Mouse (Mus musculus): Measurements from ENCODE around the gene Zfp366. TPM values are rescaled to one million over a fixed set of nuclear protein-coding genes. Genes with fewer than 3 reads are reported as not detected.

Zfp366 gene
- polyA plus RNA-seq, 1 experiment from 2014 or later, result 0.36 TPM

GRCm38 (mm10) chr13:99187456-99187855 is 2.8 kb downstream of the Zfp366 start:
- Histone ChIP-seq H3K9ac (no peak overlapping the region), H3K36me3 (no peaks in the 10 kb centered on the region), H3K4me3 (no peak overlapping the region), H3K27me3 (replicated peaks) (no peaks in the 10 kb centered on the region), H3K4me2 (no peak overlapping the region), H3K9me3 (replicated peaks) (no peaks in the 10 kb centered on the region), H3K27ac (ENCODE audit: poor library complexity, severe bottlenecking) (no peak overlapping the region), H3K4me1 (replicated peaks) (peaks cover 15% of the 10 kb centered on the region)
- no peak for ATAC-seq (ENCODE audit: insufficient number of reproducible peaks, low FRiP score)
- 86% methylated on average over 11 of the region's 11 CpGs for WGBS

- WGBS, result 75% methylated on average over 8 of the region's 8 CpGs
- no peak overlapping the region for H3K4me3 ChIP-seq
- no peaks in the 10 kb centered on the region for H3K36me3 ChIP-seq
- no peak for ATAC-seq (ENCODE audit: insufficient number of reproducible peaks, low FRiP score)
- H3K9ac ChIP-seq, result no peak overlapping the region
- H3K4me1 ChIP-seq (replicated peaks), result peaks cover 15% of the 10 kb centered on the region
- no peak overlapping the region for H3K4me2 ChIP-seq
- H3K9me3 ChIP-seq (replicated peaks), result no peaks in the 10 kb centered on the region
- no peak overlapping the region for H3K27ac ChIP-seq (ENCODE audit: poor library complexity, severe bottlenecking)
- no peaks in the 10 kb centered on the region for H3K27me3 ChIP-seq (replicated peaks)
Observed at GRCm38 (mm10) chr13:99188625-99189024, 4.0 kb downstream of the Zfp366 start.

GRCm38 (mm10) chr13:99189671-99190070 is 5.0 kb downstream of the Zfp366 start:
- ATAC-seq (ENCODE audit: insufficient number of reproducible peaks, low FRiP score), result no peak
- H3K4me2 ChIP-seq, result no peak overlapping the region
- H3K36me3 ChIP-seq, result no peaks in the 10 kb centered on the region
- no peaks in the 10 kb centered on the region for H3K27me3 ChIP-seq (replicated peaks)
- H3K27ac ChIP-seq (ENCODE audit: poor library complexity, severe bottlenecking), result peak overlapping the region; percentile 56; the same call in 1 of the 2 replicates
- H3K9ac ChIP-seq, result no peak overlapping the region; the same call in 1 of the 2 replicates
- WGBS, result 73% methylated on average over 3 of the region's 3 CpGs
- H3K4me3 ChIP-seq, result no peak overlapping the region
- H3K4me1 ChIP-seq (replicated peaks), result peaks cover 20% of the 10 kb centered on the region
- H3K9me3 ChIP-seq (replicated peaks), result no peaks in the 10 kb centered on the region

GRCm38 (mm10) chr13:99190466-99190865 is 5.8 kb downstream of the Zfp366 start:
- Histone ChIP-seq H3K27ac (ENCODE audit: poor library complexity, severe bottlenecking) (peak overlapping the region; percentile 56; the same call in 1 of the 2 replicates), H3K27me3 (replicated peaks) (no peaks in the 10 kb centered on the region), H3K9me3 (replicated peaks) (no peaks in the 10 kb centered on the region), H3K4me1 (replicated peaks) (peaks cover 19% of the 10 kb centered on the region), H3K4me3 (no peak overlapping the region), H3K36me3 (no peaks in the 10 kb centered on the region), H3K9ac (0 out of 2 replicates have a peak overlapping the region, but pooled peaks have one; percentile 20), H3K4me2 (no peak overlapping the region)
- ATAC-seq (ENCODE audit: insufficient number of reproducible peaks, low FRiP score), result peak; percentile 48; the same call in 1 of the 2 replicates
- WGBS, result 55% methylated on average over 11 of the region's 11 CpGs

GRCm38 (mm10) chr13:99191063-99191462 is 6.4 kb downstream of the Zfp366 start:
- no peak overlapping the region for H3K27ac ChIP-seq (ENCODE audit: poor library complexity, severe bottlenecking)
- no peaks in the 10 kb centered on the region for H3K9me3 ChIP-seq (replicated peaks)
- no peak overlapping the region for H3K9ac ChIP-seq
- WGBS, result 89% methylated on average over 13 of the region's 13 CpGs
- H3K4me3 ChIP-seq, result no peak overlapping the region
- H3K27me3 ChIP-seq (replicated peaks), result no peaks in the 10 kb centered on the region
- H3K4me2 ChIP-seq, result no peak overlapping the region
- no peaks in the 10 kb centered on the region for H3K36me3 ChIP-seq
- H3K4me1 ChIP-seq (replicated peaks), result peaks cover 21% of the 10 kb centered on the region
- no peak for ATAC-seq (ENCODE audit: insufficient number of reproducible peaks, low FRiP score)

- H3K4me3 ChIP-seq, result no peak overlapping the region
- H3K4me2 ChIP-seq, result no peak overlapping the region
- H3K27me3 ChIP-seq (replicated peaks), result no peaks in the 10 kb centered on the region
- no peak overlapping the region for H3K27ac ChIP-seq (ENCODE audit: poor library complexity, severe bottlenecking)
- H3K4me1 ChIP-seq (replicated peaks), result peaks cover 23% of the 10 kb centered on the region
- no peaks in the 10 kb centered on the region for H3K9me3 ChIP-seq (replicated peaks)
- ATAC-seq (ENCODE audit: insufficient number of reproducible peaks, low FRiP score), result no peak
- H3K36me3 ChIP-seq, result no peaks in the 10 kb centered on the region
- WGBS, result 75% methylated on average over 12 of the region's 12 CpGs
- no peak overlapping the region for H3K9ac ChIP-seq
Observed at GRCm38 (mm10) chr13:99196314-99196713, 11.7 kb downstream of the Zfp366 start.

- Histone ChIP-seq H3K27ac (ENCODE audit: poor library complexity, severe bottlenecking) (no peak overlapping the region), H3K4me2 (no peak overlapping the region), H3K27me3 (replicated peaks) (no peaks in the 10 kb centered on the region), H3K36me3 (no peaks in the 10 kb centered on the region), H3K9ac (no peak overlapping the region), H3K4me3 (no peak overlapping the region), H3K9me3 (replicated peaks) (no peaks in the 10 kb centered on the region), H3K4me1 (replicated peaks) (peaks cover 23% of the 10 kb centered on the region)
- no peak for ATAC-seq (ENCODE audit: insufficient number of reproducible peaks, low FRiP score)
- 59% methylated on average over 4 of the region's 4 CpGs for WGBS
Observed at GRCm38 (mm10) chr13:99196865-99197264, 12.2 kb downstream of the Zfp366 start.

GRCm38 (mm10) chr13:99201647-99202574 is 17.3 kb downstream of the Zfp366 start:
- H3K9ac ChIP-seq, result no peak overlapping the region
- H3K27ac ChIP-seq (ENCODE audit: poor library complexity, severe bottlenecking), result peak overlapping the region; percentile 21
- H3K27me3 ChIP-seq (replicated peaks), result no peaks in the 10 kb centered on the region

GRCm38 (mm10) chr13:99207214-99207613 is 22.6 kb downstream of the Zfp366 start:
- no peaks in the 10 kb centered on the region for H3K36me3 ChIP-seq
- no peak overlapping the region for H3K9ac ChIP-seq
- H3K9me3 ChIP-seq (replicated peaks), result no peaks in the 10 kb centered on the region
- 87% methylated on average over 9 of the region's 9 CpGs for WGBS
- H3K27me3 ChIP-seq (replicated peaks), result no peaks in the 10 kb centered on the region
- peaks cover 3% of the 10 kb centered on the region; the same call in 1 of the 2 replicates for H3K4me1 ChIP-seq (replicated peaks)
- no peak for ATAC-seq (ENCODE audit: insufficient number of reproducible peaks, low FRiP score)
- H3K4me2 ChIP-seq, result no peak overlapping the region
- no peak overlapping the region for H3K4me3 ChIP-seq
- no peak overlapping the region for H3K27ac ChIP-seq (ENCODE audit: poor library complexity, severe bottlenecking)

More at GRCm38 (mm10) chr13:99201647-99202574, 17.3 kb downstream of the Zfp366 start:
- Histone ChIP-seq H3K4me2 (no peak overlapping the region), H3K9me3 (replicated peaks) (no peaks in the 10 kb centered on the region), H3K4me3 (no peak overlapping the region), H3K4me1 (replicated peaks) (peaks cover 3% of the 10 kb centered on the region), H3K36me3 (no peaks in the 10 kb centered on the region)
- ATAC-seq (ENCODE audit: insufficient number of reproducible peaks, low FRiP score), result no peak; the same call in 1 of the 2 replicates
- WGBS, result 61% methylated on average over 16 of the region's 16 CpGs

GRCm38 (mm10) chr13:99209859-99210258 is 25.2 kb downstream of the Zfp366 start:
- no peak overlapping the region for H3K4me3 ChIP-seq
- H3K4me1 ChIP-seq (replicated peaks), result peaks cover 9% of the 10 kb centered on the region
- no peaks in the 10 kb centered on the region for H3K27me3 ChIP-seq (replicated peaks)
- ATAC-seq (ENCODE audit: insufficient number of reproducible peaks, low FRiP score), result no peak
- no peak overlapping the region for H3K4me2 ChIP-seq
- 89% methylated on average over 5 of the region's 5 CpGs for WGBS
- H3K36me3 ChIP-seq, result no peaks in the 10 kb centered on the region
- no peak overlapping the region for H3K27ac ChIP-seq (ENCODE audit: poor library complexity, severe bottlenecking)
- H3K9ac ChIP-seq, result no peak overlapping the region
- no peaks in the 10 kb centered on the region for H3K9me3 ChIP-seq (replicated peaks)

GRCm38 (mm10) chr13:99210837-99211236 is 26.2 kb downstream of the Zfp366 start:
- no peak for ATAC-seq (ENCODE audit: insufficient number of reproducible peaks, low FRiP score)
- Histone ChIP-seq H3K27ac (ENCODE audit: poor library complexity, severe bottlenecking) (no peak overlapping the region), H3K4me3 (no peak overlapping the region), H3K36me3 (no peaks in the 10 kb centered on the region), H3K9me3 (replicated peaks) (no peaks in the 10 kb centered on the region), H3K4me2 (no peak overlapping the region), H3K9ac (no peak overlapping the region), H3K27me3 (replicated peaks) (no peaks in the 10 kb centered on the region), H3K4me1 (replicated peaks) (peaks cover 9% of the 10 kb centered on the region)
- 74% methylated on average over 5 of the region's 5 CpGs for WGBS

Measured in heart, embryonic 12.5 days (tissue).